Mouse (Mus musculus) MEL (cell line): ENCODE measurements around the gene Rnf157.

ENCODE experiments used
- CTCF ChIP-seq, 3 experiments: IDR thresholded peaks in 2 of 3; conservative IDR thresholded peaks in 1 of 3; 2 replicates each; pipeline ENCODE4 v1.5.1; 2011 to 2012; ENCODE audit warnings: low read length in 3 of 3, low read depth in 2 of 3, mild to moderate bottlenecking in 2 of 3, improper control_type of control experiment in 1 of 3, inconsistent platforms in 1 of 3, mixed read lengths in 1 of 3, moderate library complexity in 1 of 3; ENCODE audit not compliant: control insufficient read depth in 1 of 3, insufficient read depth in 1 of 3, poor library complexity in 1 of 3, severe bottlenecking in 1 of 3
- POLR2AphosphoS2 ChIP-seq: IDR thresholded peaks from 2 replicates; pipeline ENCODE4 v1.6.1; 2011; ENCODE audit warnings: low read length, improper control_type of control experiment

DNA sequence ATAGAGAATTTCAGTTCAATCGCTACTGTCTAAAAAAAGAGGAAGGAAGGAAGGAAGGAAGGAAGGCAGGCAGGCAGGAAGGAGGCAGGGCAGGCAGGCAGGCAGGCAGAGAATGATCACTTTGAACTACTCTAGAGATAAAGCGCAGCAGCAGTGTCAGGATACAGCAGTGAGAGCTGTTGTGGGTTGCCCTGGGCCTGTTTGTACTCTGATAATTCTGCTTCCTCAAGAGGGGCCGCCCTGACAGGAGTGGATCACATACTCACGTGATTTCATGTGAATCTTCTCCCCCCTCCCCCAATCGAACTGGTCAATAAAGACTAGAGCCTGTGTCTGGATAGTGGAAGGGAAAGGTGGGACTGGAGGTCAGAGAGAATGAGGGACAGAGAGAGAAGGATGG lies 43.2 kb downstream of the Rnf157 start:
- no peak for TF ChIP-seq POLR2AphosphoS2
- 0 out of 6 replicates have a peak, but pooled peaks of 1 of the 3 experiments have one; percentile 4 for TF ChIP-seq CTCF (IDR thresholded peaks at IDR 0.05 in 2 of 3, conservative IDR thresholded peaks at IDR 0.05 in 1 of 3; ENCODE audit: control insufficient read depth in 1 of 3, insufficient read depth in 1 of 3, low read depth in 2 of 3, low read length in 3 of 3, poor library complexity in 1 of 3, severe bottlenecking in 1 of 3)
